Mouse (Mus musculus) spleen, adult 18-20 months (tissue): ENCODE data around the gene Mid1.
A peak's percentile ranks its signal among the peaks of the same experiment; 100 is the strongest.
"Not testable (repeated sequence)": the region's sequence is repeated elsewhere in the genome, so short reads cannot be mapped to it uniquely, and the experiment has no call there.

ENCODE experiments used
- DNase-seq, 2 experiments: peaks; one replicate each; pipeline ENCODE4 v3.0.0; 2022; ENCODE audit warnings: mixed read lengths in 2 of 2

Mid1 gene

GRCm38 (mm10) chrX:169989691-169990631 is 305.0 kb downstream of the Mid1 start:
- DNase-seq, result peak; percentile 75 to 83

- DNase-seq, result peak; percentile 95 to 100
Measured at GRCm38 (mm10) chrX:169991128-169991873, 306.3 kb downstream of the Mid1 start.

- peak in 1 of 2 experiments; percentile 58 for DNase-seq
Measured at GRCm38 (mm10) chrX:169992086-169992930, 307.3 kb downstream of the Mid1 start.

- DNase-seq, result peak in 1 of 2 experiments; percentile 55
Measured at GRCm38 (mm10) chrX:169992951-169993547, 308.1 kb downstream of the Mid1 start.

GRCm38 (mm10) chrX:169994011-169994865 is 309.2 kb downstream of the Mid1 start:
- peak; percentile 28 to 80 for DNase-seq

- DNase-seq, result peak in 1 of 2 experiments; percentile 35
Measured at GRCm38 (mm10) chrX:169994866-169995711, 310.1 kb downstream of the Mid1 start.

- DNase-seq, result peak in 1 of 2 experiments; percentile 62
Measured at GRCm38 (mm10) chrX:169995909-169996521, 311.0 kb downstream of the Mid1 start.

- peak; percentile 76 to 92 for DNase-seq
Measured at GRCm38 (mm10) chrX:169996926-169997325, 311.9 kb downstream of the Mid1 start.

- DNase-seq, result not testable (repeated sequence)
Measured at GRCm38 (mm10) chrX:169997456-169997853, 312.5 kb downstream of the Mid1 start.

GRCm38 (mm10) chrX:169997854-169998456 is 313.0 kb downstream of the Mid1 start:
- DNase-seq, result peak; percentile 100

GRCm38 (mm10) chrX:169998559-169999219 is 313.7 kb downstream of the Mid1 start:
- not testable (repeated sequence) for DNase-seq

- peak in 1 of 2 experiments; percentile 60 for DNase-seq
Measured at GRCm38 (mm10) chrX:169999226-169999883, 314.4 kb downstream of the Mid1 start.

GRCm38 (mm10) chrX:169999912-170000641 is 315.1 kb downstream of the Mid1 start:
- not testable (repeated sequence) for DNase-seq

- DNase-seq, result not testable (repeated sequence)
Measured at GRCm38 (mm10) chrX:170000642-170001387, 315.8 kb downstream of the Mid1 start.

GRCm38 (mm10) chrX:170001388-170001695 is 316.3 kb downstream of the Mid1 start:
- DNase-seq, result not testable (repeated sequence)

GRCm38 (mm10) chrX:170002510-170003197 is 317.7 kb downstream of the Mid1 start:
- not testable (repeated sequence) for DNase-seq
